Mouse (Mus musculus) ZHBTc4 (cell line): ENCODE data around the gene Psma5.

Experiments used
- DNase-seq: peaks from one replicate; pipeline ENCODE4 v3.0.0-alpha.2; 2011; ENCODE audit warnings: low read depth, low spot score

Gene Psma5

GRCm38 (mm10) chr3:108304747-108305146 lies 48.0 kb downstream of the Psma5 start:
- no peak for DNase-seq

GRCm38 (mm10) chr3:108306387-108306786 lies 49.7 kb downstream of the Psma5 start:
- no peak for DNase-seq

GRCm38 (mm10) chr3:108307485-108307884 lies 50.8 kb downstream of the Psma5 start:
- DNase-seq = no peak

- DNase-seq = no peak
Observed at GRCm38 (mm10) chr3:108310921-108311341, 54.2 kb downstream of the Psma5 start.

- DNase-seq = no peak
Observed at GRCm38 (mm10) chr3:108311688-108312087, 55.0 kb downstream of the Psma5 start.

- no peak for DNase-seq
Observed at GRCm38 (mm10) chr3:108312414-108312813, 55.7 kb downstream of the Psma5 start.

- DNase-seq = no peak
Observed at GRCm38 (mm10) chr3:108313138-108313537, 56.4 kb downstream of the Psma5 start.

- no peak for DNase-seq
Observed at GRCm38 (mm10) chr3:108314038-108314675, 57.4 kb downstream of the Psma5 start.

GRCm38 (mm10) chr3:108318517-108318916 lies 61.8 kb downstream of the Psma5 start:
- no peak for DNase-seq

GRCm38 (mm10) chr3:108321671-108322070 lies 64.9 kb downstream of the Psma5 start:
- no peak for DNase-seq

GRCm38 (mm10) chr3:108322136-108322535 lies 65.4 kb downstream of the Psma5 start:
- DNase-seq = no peak

- peak; percentile 14 for DNase-seq
Observed at GRCm38 (mm10) chr3:108322962-108323361, 66.2 kb downstream of the Psma5 start.

GRCm38 (mm10) chr3:108324837-108325236 lies 68.1 kb downstream of the Psma5 start:
- DNase-seq = no peak

- DNase-seq = no peak
Observed at GRCm38 (mm10) chr3:108325521-108325920, 68.8 kb downstream of the Psma5 start.

GRCm38 (mm10) chr3:108327275-108327674 lies 70.5 kb downstream of the Psma5 start:
- DNase-seq = no peak

- DNase-seq = no peak
Observed at GRCm38 (mm10) chr3:108327916-108328315, 71.2 kb downstream of the Psma5 start.

- DNase-seq = no peak
Observed at GRCm38 (mm10) chr3:108328441-108328841, 71.7 kb downstream of the Psma5 start.
